Mouse (Mus musculus): ENCODE measurements at regions not wholly inside any gene's neighbourhood (a gene's known extent, or its start where the extent isn't known, plus 50 kb on each side); places are given as distances from the start of the nearest gene placed in this dataset.

- Histone ChIP-seq H3K4me3 (no peak overlapping the region), H3K27me3 (replicated peaks) (no peaks in the 10 kb centered on the region), H3K9ac (no peak overlapping the region), H3K4me1 (no peaks in the 10 kb centered on the region), H3K9me3 (no peaks in the 10 kb centered on the region), H3K36me3 (no peaks in the 10 kb centered on the region), H3K4me2 (replicated peaks) (no peak overlapping the region), H3K27ac (no peak overlapping the region)
- peak; percentile 84 for ATAC-seq (ENCODE audit: low FRiP score, low read depth)
- WGBS = 61% methylated on average over 5 of the region's 5 CpGs
These were observed 113.3 kb downstream of the 1190002N15Rik start for GRCm38 (mm10) chr9:94424438-94425135.

GRCm38 (mm10) chr9:94410546-94410945, 127.3 kb downstream of the 1190002N15Rik start:
- WGBS = 72% methylated on average over 8 of the region's 8 CpGs
- Histone ChIP-seq H3K9me3 (no peaks in the 10 kb centered on the region), H3K4me3 (no peak overlapping the region), H3K27ac (no peak overlapping the region), H3K4me2 (replicated peaks) (no peak overlapping the region), H3K27me3 (replicated peaks) (no peaks in the 10 kb centered on the region), H3K9ac (no peak overlapping the region), H3K36me3 (no peaks in the 10 kb centered on the region), H3K4me1 (no peaks in the 10 kb centered on the region)
- ATAC-seq (ENCODE audit: low FRiP score, low read depth) = no peak

GRCm38 (mm10) chr9:94410042-94410441, 127.8 kb downstream of the 1190002N15Rik start:
- no peaks in the 10 kb centered on the region for H3K27me3 ChIP-seq (replicated peaks)
- no peak overlapping the region for H3K4me3 ChIP-seq
- H3K27ac ChIP-seq = no peak overlapping the region
- no peak overlapping the region for H3K9ac ChIP-seq
- H3K9me3 ChIP-seq = no peaks in the 10 kb centered on the region
- H3K4me1 ChIP-seq = no peaks in the 10 kb centered on the region
- ATAC-seq (ENCODE audit: low FRiP score, low read depth) = peak; percentile 83
- 33% methylated on average over 3 of the region's 3 CpGs for WGBS
- no peak overlapping the region for H3K4me2 ChIP-seq (replicated peaks)
- H3K36me3 ChIP-seq = no peaks in the 10 kb centered on the region

- no peak overlapping the region for H3K9ac ChIP-seq
- H3K9me3 ChIP-seq = no peaks in the 10 kb centered on the region
- H3K4me3 ChIP-seq = no peak overlapping the region
- no peaks in the 10 kb centered on the region for H3K27me3 ChIP-seq (replicated peaks)
- WGBS = 53% methylated on average over 7 of the region's 7 CpGs
- H3K4me2 ChIP-seq (replicated peaks) = no peak overlapping the region
- no peaks in the 10 kb centered on the region for H3K36me3 ChIP-seq
- H3K4me1 ChIP-seq = no peaks in the 10 kb centered on the region
- no peak for ATAC-seq (ENCODE audit: low FRiP score, low read depth)
- H3K27ac ChIP-seq = no peak overlapping the region
These were observed 129.1 kb downstream of the 1190002N15Rik start for GRCm38 (mm10) chr9:94408635-94409323.

- no peak overlapping the region for H3K27ac ChIP-seq
- no peaks in the 10 kb centered on the region for H3K36me3 ChIP-seq
- H3K4me3 ChIP-seq = no peak overlapping the region
- no peak for ATAC-seq (ENCODE audit: low FRiP score, low read depth)
- H3K4me2 ChIP-seq (replicated peaks) = no peak overlapping the region
- H3K9ac ChIP-seq = no peak overlapping the region
- H3K27me3 ChIP-seq (replicated peaks) = no peaks in the 10 kb centered on the region
- H3K4me1 ChIP-seq = no peaks in the 10 kb centered on the region
- H3K9me3 ChIP-seq = no peaks in the 10 kb centered on the region
- 94% methylated on average over 10 of the region's 10 CpGs for WGBS
These were observed 130.2 kb downstream of the 1190002N15Rik start for GRCm38 (mm10) chr9:94407671-94408070.

GRCm38 (mm10) chr9:94404551-94404950, 133.3 kb downstream of the 1190002N15Rik start:
- Histone ChIP-seq H3K4me2 (replicated peaks) (no peak overlapping the region), H3K4me1 (no peaks in the 10 kb centered on the region), H3K4me3 (no peak overlapping the region), H3K36me3 (no peaks in the 10 kb centered on the region), H3K27ac (no peak overlapping the region), H3K27me3 (replicated peaks) (no peaks in the 10 kb centered on the region), H3K9me3 (no peaks in the 10 kb centered on the region), H3K9ac (no peak overlapping the region)
- ATAC-seq (ENCODE audit: low FRiP score, low read depth) = no peak
- 83% methylated on average over 6 of the region's 6 CpGs for WGBS

GRCm38 (mm10) chr9:94400596-94400995, 137.3 kb downstream of the 1190002N15Rik start:
- WGBS = 97% methylated on average over 1 of the region's 1 CpGs
- Histone ChIP-seq H3K4me2 (replicated peaks) (no peak overlapping the region), H3K4me1 (no peaks in the 10 kb centered on the region), H3K27me3 (replicated peaks) (no peaks in the 10 kb centered on the region), H3K4me3 (no peak overlapping the region), H3K9me3 (no peaks in the 10 kb centered on the region), H3K36me3 (no peaks in the 10 kb centered on the region), H3K27ac (no peak overlapping the region), H3K9ac (no peak overlapping the region)
- no peak for ATAC-seq (ENCODE audit: low FRiP score, low read depth)

GRCm38 (mm10) chr9:94395215-94395614, 142.7 kb downstream of the 1190002N15Rik start:
- no peaks in the 10 kb centered on the region for H3K9me3 ChIP-seq
- no peaks in the 10 kb centered on the region for H3K4me1 ChIP-seq
- no peak overlapping the region for H3K4me2 ChIP-seq (replicated peaks)
- no peak overlapping the region for H3K4me3 ChIP-seq
- no peaks in the 10 kb centered on the region for H3K36me3 ChIP-seq
- no peak overlapping the region for H3K27ac ChIP-seq
- WGBS = 70% methylated on average over 5 of the region's 5 CpGs
- ATAC-seq (ENCODE audit: low FRiP score, low read depth) = no peak
- no peaks in the 10 kb centered on the region for H3K27me3 ChIP-seq (replicated peaks)
- no peak overlapping the region for H3K9ac ChIP-seq

- Histone ChIP-seq H3K27ac (no peak overlapping the region), H3K9me3 (no peaks in the 10 kb centered on the region), H3K9ac (no peak overlapping the region), H3K27me3 (replicated peaks) (no peaks in the 10 kb centered on the region), H3K4me1 (no peaks in the 10 kb centered on the region), H3K4me2 (replicated peaks) (no peak overlapping the region), H3K36me3 (no peaks in the 10 kb centered on the region), H3K4me3 (no peak overlapping the region)
- no peak for ATAC-seq (ENCODE audit: low FRiP score, low read depth)
These were observed 151.7 kb downstream of the 1190002N15Rik start for GRCm38 (mm10) chr9:94386190-94386589.

GRCm38 (mm10) chr9:94382293-94382692, 155.6 kb downstream of the 1190002N15Rik start:
- 85% methylated on average over 2 of the region's 2 CpGs for WGBS
- Histone ChIP-seq H3K27me3 (replicated peaks) (no peaks in the 10 kb centered on the region), H3K9ac (no peak overlapping the region), H3K36me3 (no peaks in the 10 kb centered on the region), H3K9me3 (no peaks in the 10 kb centered on the region), H3K4me1 (0 out of 2 replicates have a peak, but pooled peaks cover 6% of the 10 kb centered on the region), H3K4me2 (replicated peaks) (no peak overlapping the region), H3K4me3 (no peak overlapping the region), H3K27ac (no peak overlapping the region)
- no peak for ATAC-seq (ENCODE audit: low FRiP score, low read depth)

GRCm38 (mm10) chr9:94378835-94379234, 159.0 kb downstream of the 1190002N15Rik start:
- H3K9me3 ChIP-seq = no peaks in the 10 kb centered on the region
- no peak overlapping the region for H3K4me2 ChIP-seq (replicated peaks)
- H3K4me1 ChIP-seq = 0 out of 2 replicates have a peak, but pooled peaks cover 6% of the 10 kb centered on the region
- H3K27me3 ChIP-seq (replicated peaks) = no peaks in the 10 kb centered on the region
- WGBS = 52% methylated on average over 5 of the region's 5 CpGs
- H3K9ac ChIP-seq = no peak overlapping the region
- no peak overlapping the region for H3K27ac ChIP-seq
- H3K36me3 ChIP-seq = no peaks in the 10 kb centered on the region
- no peak overlapping the region for H3K4me3 ChIP-seq
- no peak for ATAC-seq (ENCODE audit: low FRiP score, low read depth)

- Histone ChIP-seq H3K27ac (no peak overlapping the region), H3K4me3 (no peak overlapping the region), H3K9ac (no peak overlapping the region), H3K4me2 (replicated peaks) (no peak overlapping the region), H3K9me3 (no peaks in the 10 kb centered on the region), H3K4me1 (0 out of 2 replicates have a peak, but pooled peaks cover 6% of the 10 kb centered on the region), H3K27me3 (replicated peaks) (no peaks in the 10 kb centered on the region), H3K36me3 (no peaks in the 10 kb centered on the region)
- ATAC-seq (ENCODE audit: low FRiP score, low read depth) = no peak; the same call in 1 of the 2 replicates
- WGBS = 77% methylated on average over 6 of the region's 6 CpGs
These were observed 159.6 kb downstream of the 1190002N15Rik start for GRCm38 (mm10) chr9:94378291-94378690.
